Mouse (Mus musculus) gastrocnemius, postnatal 36 days (tissue): ENCODE measurements around the gene Trim24. TPM values are rescaled to one million over a fixed set of nuclear protein-coding genes. Genes with fewer than 3 reads are reported as not detected.
A peak's percentile ranks its signal among the peaks of the same experiment; 100 is the strongest.
"Not testable (repeated sequence)": the region's sequence is repeated elsewhere in the genome, so short reads cannot be mapped to it uniquely, and the experiment has no call there.

Experiments
- DNase-seq, 2 experiments: peaks; one replicate each; pipeline ENCODE4 v3.0.0; 2022
- intact Hi-C: fragments of 180-260 bp; cut with DNase I; formaldehyde crosslinking; loops from one replicate; pipeline ENCODE4 v1.15.1; 2025
- long read RNA-seq, 2 experiments: library from polyadenylated mRNA; stranded (forward); transcript quantifications; one replicate each; pipeline ENCODE4 v2.0.0; 2021
- total RNA-seq, 2 experiments: library from RNA; stranded (reverse); gene quantifications; 2 replicates each; pipeline ENCODE4 v1.2.3; 2021

Gene Trim24
- 10 to 100 TPM; 34.3 TPM for total RNA-seq
- long read RNA-seq, experiment 1, full-length matches to known transcripts, result 6 of 9 reads
- long read RNA-seq, experiment 1, partial matches to known transcripts, result 1 of 9 reads
- long read RNA-seq, experiment 1, other reads (novel, unspliced or antisense), result 2 of 9 reads
- long read RNA-seq, experiment 2, full-length matches to known transcripts, result 9 of 13 reads
- long read RNA-seq, experiment 2, partial matches to known transcripts, result 3 of 13 reads
- long read RNA-seq, experiment 2, other reads (novel, unspliced or antisense), result 1 of 13 reads

DNA sequence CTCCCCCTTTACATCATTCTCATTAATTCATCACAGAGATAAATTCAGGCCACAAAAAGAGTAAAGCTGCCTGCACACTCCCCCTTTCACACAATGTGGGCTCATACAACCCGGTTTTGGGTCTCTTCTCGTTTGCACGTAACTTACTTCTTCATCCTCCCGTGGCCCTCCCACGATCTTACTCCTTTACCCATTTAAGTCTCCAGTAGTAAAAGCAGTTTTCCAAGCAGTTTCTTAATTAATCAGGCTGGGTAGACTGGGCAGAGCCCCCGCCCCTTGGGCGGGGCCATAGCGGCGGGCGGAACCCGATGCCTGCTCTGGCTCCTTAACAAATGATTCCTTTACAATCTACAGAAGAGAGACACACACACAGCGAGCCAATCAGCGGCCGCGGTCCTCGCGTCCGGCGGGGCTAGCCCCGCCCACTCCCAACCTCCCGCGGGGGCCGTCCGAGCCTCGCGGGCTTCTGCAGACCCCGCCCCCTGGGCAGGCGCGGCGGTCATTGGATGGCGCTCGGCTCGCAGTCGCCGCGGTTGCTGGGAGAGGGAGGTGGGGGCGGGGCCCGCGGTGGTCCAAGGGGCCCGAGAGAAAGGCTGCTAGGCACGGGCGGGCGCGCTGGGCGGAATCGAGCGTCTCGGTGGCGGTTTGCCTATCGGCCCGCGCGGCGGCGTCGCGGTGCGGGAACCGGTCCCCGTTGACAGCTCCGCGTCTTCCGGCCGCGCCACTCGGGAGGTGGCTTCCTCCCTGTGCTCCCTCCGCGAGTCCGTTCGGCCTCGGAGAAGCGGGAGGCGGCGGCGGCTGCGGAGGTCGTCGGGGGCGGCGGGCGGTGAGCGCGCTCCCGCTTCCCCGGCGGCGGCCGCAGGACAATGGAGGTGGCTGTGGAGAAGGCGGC, at the start of gene Trim24:
Gene Trim24 (plus strand): TSS at position 567 of the 892 bp plus-strand sequence.
- peak; percentile 88 to 95 for DNase-seq
- intact Hi-C loops, result loop anchor here (10.0 kb wide), 1 partner anchor 266 kb away; no protein-coding TSS in a partner anchor

DNA sequence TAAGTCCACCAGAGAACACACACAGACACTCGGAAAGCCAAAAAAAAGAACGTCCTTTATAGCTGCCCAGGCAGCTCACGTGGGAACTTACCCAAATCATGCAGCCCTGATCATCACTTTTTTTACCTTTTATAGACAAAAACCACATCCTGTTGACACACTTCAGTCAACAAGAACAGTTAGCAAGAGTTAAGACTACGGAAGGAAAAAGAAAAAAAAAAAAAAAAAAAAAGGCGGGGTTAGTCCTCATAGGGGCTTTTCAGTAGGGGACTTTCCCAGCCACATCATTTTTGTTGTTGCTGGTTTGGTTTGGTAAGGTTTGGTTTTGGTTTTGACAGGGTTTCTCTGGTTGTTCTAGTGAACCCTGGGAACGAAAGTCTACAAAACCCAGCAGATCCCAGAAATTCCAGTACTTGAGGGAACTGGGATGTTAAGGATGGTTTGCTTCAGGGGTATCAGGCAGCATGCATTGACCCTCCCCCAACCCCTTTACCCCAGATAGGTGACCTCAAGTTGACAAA, 49.0 kb upstream of the Trim24 start:
- no peak for DNase-seq
- intact Hi-C loops, result no loop called here

- no peak for DNase-seq
- intact Hi-C loops, result no loop called here
Measured at GRCm38 (mm10) chr6:37822390-37822789, 48.2 kb upstream of the Trim24 start.

DNA sequence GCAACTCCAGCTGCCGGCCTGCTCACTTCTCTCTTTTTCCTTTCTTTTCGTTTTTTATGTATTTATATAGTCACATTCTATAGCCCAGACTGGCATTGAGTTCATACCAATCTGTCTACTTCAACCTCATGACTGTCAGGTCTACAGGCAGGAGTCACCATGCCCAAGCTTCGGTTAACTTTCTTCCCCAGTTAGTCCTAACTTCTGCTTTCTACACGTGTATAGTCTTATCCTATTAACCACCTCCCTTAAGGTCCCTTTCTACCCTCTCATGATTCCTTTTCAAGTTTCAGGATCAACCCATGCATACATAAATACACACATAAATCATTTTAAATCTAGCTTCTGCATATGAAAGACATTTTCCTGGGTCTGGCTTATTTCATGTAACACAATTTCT, 46.9 kb upstream of the Trim24 start:
- no peak for DNase-seq
- intact Hi-C loops, result no loop called here

DNA sequence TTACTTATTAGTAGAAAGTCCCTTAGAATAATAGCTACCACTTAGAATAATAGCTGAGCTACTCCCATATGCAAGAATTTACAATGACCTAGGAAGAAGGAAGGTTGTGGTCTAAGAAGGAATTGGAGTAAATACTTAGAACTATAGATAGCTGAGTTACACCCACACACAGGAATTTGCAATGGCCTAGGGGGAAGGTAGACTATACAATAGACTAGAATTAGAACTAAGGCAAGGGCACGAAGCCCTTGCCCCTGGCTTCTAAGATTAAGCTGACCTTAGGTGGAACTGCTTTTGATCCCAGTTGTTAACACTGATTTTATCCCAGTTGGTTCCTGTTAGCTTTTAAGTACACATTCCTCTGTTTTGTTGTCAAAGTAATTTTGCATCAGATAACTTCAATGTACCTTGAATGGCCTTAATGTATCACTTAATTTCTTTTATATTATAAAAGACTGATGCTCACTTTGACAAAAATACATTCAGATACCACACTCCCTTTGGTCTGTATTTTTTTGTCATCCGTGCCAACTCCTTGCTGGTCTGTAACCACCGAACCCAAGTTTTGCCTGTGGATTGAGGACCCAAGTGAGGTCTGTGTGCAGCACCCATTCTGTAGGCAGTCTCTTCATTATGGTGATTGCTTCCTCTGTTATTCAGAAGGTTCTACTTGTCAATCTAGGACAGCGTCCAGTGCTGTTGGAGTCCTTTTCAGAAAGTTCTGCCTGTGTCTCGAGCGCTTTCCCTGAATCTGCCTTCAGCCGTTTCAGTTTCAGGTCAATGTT, 45.1 kb upstream of the Trim24 start:
- intact Hi-C loops, result not testable (repeated sequence)

DNA sequence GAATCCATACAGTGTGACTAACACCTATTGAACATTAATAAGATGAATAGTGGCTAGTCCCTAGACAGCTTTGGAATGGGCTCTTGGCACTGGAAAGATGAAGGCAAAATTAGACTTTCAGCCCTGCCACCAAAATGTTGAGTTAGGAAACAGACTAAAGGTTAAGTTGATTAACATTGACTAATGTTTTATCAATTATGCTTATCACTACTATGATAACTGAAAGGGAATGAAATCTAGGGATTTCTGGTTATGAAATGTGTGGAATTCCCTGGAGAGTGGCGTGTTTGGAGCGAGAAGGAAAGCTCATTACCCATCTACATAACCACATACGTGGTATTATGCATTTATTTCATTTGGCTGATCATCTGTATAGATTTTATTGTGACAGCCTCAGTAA, 41.7 kb upstream of the Trim24 start:
- intact Hi-C loops, result no loop called here
- DNase-seq, result no peak

More for the DNA sequence above, 45.1 kb upstream of the Trim24 start:
- not testable (repeated sequence) for DNase-seq

GRCm38 (mm10) chr6:37829631-37830030, 41.0 kb upstream of the Trim24 start:
- intact Hi-C loops, result no loop called here
- DNase-seq, result no peak

DNA sequence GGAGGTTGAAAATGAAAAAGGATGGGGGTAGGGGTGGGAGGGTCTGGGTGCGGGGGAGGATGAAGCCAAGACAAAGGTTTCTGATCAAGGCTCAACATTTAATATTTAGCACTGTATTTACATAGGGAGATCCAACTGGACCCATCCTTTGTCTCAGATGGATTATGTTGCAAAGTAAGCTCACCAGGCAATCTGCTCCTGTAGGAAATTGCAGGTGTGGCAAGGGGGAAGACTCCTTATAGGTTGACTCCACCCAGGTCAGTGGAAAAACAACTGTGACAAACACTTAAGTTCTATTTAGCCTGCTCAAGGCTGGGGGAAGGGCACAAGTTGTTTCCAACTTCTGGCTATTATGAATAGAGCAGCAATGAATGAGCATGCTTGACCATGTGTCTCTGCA, 36.9 kb upstream of the Trim24 start:
- intact Hi-C loops, result no loop called here
- no peak for DNase-seq

DNA sequence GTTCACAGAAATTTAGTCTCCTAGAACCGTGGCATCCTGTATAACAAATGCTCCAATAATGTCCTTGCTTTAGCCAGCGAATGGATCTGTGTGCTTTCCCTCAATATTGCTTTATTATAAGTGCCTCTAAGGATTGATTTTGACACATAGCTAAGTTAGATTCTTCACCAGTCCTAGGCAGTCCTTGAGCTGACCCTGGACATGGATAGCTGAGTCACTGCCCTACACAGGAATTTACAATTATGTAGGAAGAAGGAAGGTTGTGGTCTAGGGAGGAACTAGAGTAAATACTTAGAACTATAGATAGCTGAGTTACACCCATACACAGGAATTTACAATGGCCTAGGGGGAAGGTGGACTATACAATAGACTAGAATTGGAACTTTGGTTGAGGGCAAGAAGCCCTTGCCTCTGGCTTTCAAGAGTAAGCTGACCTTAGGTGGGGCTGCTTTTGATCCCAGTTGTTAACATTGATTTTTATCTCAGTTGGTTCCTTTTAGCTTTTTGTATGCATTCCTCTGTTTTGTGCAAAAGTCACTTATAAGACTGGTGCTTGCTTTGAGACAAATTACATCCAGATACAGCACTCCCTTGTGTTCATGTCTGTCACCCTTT, 33.6 kb upstream of the Trim24 start:
- intact Hi-C loops, DNase-seq: not testable (repeated sequence)

DNA sequence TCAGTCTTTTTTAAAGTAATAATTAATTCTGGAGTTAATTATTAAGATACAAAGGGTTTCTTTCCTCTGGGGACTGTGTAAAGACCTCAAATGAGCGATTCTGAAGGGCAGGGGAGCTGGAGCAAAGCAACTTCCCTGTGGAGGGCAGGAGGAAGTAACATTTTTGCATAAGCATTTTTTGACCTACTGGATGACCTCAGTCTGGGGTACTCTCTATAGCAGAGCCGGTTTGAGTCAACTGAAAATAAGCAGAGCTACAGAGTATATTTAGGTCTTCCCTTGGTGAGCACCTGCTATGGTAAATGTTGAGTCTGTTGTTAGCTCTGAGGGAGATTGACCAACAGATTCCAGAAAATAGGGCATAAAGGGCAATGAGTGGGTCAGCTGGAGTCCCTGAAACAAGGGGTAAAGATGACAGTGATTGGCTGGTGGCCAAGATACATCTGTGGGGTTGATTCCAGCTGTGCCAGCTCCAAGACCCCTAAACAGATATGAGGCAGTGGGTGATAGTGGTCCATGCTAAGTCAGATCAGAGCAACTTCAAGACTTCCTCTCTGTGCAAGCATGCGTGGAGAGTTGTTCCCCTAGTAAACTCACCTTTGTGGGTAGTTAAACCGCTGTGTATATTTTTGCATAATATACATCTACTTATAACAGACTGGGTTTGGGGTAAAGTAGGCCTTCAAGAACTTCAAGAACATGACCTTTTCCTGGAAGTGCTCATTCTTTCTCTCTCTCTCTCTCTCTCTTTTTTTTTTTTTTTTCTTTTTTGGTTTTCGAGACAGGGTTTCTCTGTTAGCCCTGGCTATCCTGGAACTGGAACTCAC, 27.6 kb upstream of the Trim24 start:
- intact Hi-C loops, result no loop called here
- no peak for DNase-seq

GRCm38 (mm10) chr6:37843647-37844273, 26.9 kb upstream of the Trim24 start:
- DNase-seq, result no peak
- intact Hi-C loops, result no loop called here

DNA sequence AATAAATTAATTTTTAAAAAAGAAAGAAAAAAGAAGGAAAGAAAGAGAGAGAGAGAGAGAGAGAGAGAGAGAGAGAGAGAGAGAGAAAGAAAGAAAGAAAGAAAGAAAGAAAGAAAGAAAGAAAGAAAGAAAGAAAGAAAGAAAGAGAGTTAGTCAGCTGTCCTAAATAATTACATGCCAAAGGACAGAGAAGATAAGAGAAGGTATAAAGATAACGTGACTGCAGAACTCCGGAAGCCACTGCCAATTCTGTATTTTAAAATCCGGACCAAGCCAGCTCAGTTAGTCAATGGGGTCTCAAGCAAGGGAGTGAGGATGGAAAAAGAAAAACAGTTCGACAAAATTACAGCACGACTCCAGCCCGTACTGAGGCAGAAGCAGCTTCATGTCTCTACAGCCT, 25.7 kb upstream of the Trim24 start:
- DNase-seq, intact Hi-C loops: not testable (repeated sequence)

- DNase-seq, intact Hi-C loops: not testable (repeated sequence)
Measured at GRCm38 (mm10) chr6:37847531-37847930, 23.1 kb upstream of the Trim24 start.

DNA sequence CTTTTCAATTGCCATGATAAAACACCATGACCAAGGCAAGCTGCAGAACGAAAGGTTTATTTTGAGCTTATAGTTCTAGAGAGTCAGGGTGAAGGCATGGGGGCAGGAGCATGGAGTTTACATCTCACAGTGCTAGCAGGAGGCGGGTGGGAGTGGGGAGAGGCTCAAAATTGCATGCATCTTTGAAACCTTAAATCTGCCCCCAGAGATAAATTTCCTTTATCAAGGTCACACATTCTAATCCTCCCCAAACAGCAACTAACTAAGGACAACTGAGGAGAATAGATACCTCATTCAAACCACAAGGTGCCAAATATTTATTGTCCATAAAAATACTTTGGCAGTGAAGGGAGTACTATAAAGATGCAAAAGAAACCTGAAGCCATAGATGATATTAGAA, 19.3 kb upstream of the Trim24 start:
- intact Hi-C loops, result no loop called here
- no peak for DNase-seq

- intact Hi-C loops, result no loop called here
- DNase-seq, result no peak
Measured at GRCm38 (mm10) chr6:37853289-37853688, 17.3 kb upstream of the Trim24 start.

DNA sequence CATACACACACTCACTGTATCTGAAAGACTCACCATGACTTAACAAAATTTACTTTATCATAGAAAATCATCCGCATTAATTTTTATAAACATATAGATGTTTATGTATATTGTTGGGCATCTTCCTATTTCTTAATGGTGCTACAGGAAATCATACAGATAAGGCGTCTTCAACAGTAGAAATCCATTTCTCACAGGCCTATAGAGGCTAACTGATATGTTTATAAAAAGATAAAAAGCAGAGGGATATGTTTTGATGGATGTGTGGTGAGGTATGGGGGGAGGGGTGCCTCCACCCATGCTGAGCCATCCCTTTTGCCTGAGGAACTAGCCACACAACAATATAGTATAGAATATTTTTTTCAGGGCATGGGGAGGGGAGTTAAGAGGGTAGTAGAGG, 15.2 kb upstream of the Trim24 start:
- no peak for DNase-seq
- intact Hi-C loops, result no loop called here

DNA sequence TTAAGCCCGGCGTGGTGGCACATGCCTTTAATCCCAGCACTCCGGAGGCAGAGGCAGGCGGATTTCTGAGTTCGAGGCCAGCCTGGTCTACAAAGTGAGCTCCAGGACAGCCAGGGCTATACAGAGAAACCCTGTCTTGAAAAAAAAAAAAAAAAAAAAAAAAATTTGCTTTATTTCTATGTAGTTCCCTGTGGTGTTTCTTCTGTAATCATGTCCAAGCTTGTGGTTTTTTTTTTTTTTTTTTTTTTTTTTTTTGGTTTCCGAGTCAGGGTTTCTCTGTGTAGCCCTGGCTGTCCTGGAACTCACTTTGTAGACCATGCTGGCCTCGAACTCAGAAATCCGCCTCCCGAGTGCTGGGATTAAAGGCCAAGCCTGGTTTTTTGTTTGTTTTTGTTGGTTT, 14.3 kb upstream of the Trim24 start:
- intact Hi-C loops, DNase-seq: not testable (repeated sequence)

GRCm38 (mm10) chr6:37857196-37857874, 13.3 kb upstream of the Trim24 start:
- no peak for DNase-seq
- intact Hi-C loops, result no loop called here
